Mouse (Mus musculus) megakaryocyte-erythroid progenitor cell, adult 5-6 weeks (primary cell): ENCODE data around the gene Samd3. TPM values are rescaled to one million over a fixed set of nuclear protein-coding genes. Genes with fewer than 3 reads are reported as not detected.

ENCODE experiments used
- ATAC-seq: replicated peaks from 2 replicates; pipeline ENCODE4 v1.8.0; 2016; ENCODE audit warnings: mild to moderate bottlenecking, inconsistent platforms; ENCODE audit not compliant: severe bottlenecking, poor library complexity, low FRiP score, low TSS enrichment
- total RNA-seq, 2 experiments: library from RNA; stranded (forward) in 1 of 2; stranded (reverse) in 1 of 2; fragments of 200-1000, 215-1000 nt in 1 of 2; fragments of >200 nt in 1 of 2; fragmentation: Nextera tagmentation in 1 of 2; gene quantifications; 2 replicates each; pipeline ENCODE4 v1.2.3; 2014 to 2017

Gene Samd3
- total RNA-seq, 2 experiments from 2014 or later = 7.1 TPM; not detected in 1

- ATAC-seq = no peak
Observed at GRCm38 (mm10) chr10:26297200-26297599, 67.7 kb downstream of the Samd3 start.

GRCm38 (mm10) chr10:26297626-26298025 is 68.1 kb downstream of the Samd3 start:
- no peak for ATAC-seq

GRCm38 (mm10) chr10:26302336-26302735 is 72.8 kb downstream of the Samd3 start:
- no peak for ATAC-seq

GRCm38 (mm10) chr10:26303485-26303884 is 74.0 kb downstream of the Samd3 start:
- no peak for ATAC-seq

- no peak for ATAC-seq
Observed at GRCm38 (mm10) chr10:26314327-26314726, 84.8 kb downstream of the Samd3 start.

- ATAC-seq = no peak
Observed at GRCm38 (mm10) chr10:26320679-26321078, 91.2 kb downstream of the Samd3 start.

Other genes with a start within 250 kb of the Samd3 start
- gene Gm9767, start 151.5 kb upstream of the Samd3 start, total RNA-seq (2014; fragmentation: Nextera tagmentation) = not detected in 2 replicates
- not detected in 2 replicates for gene Gm9767, start 151.5 kb upstream of the Samd3 start, total RNA-seq (2017)
- not detected in 2 replicates for gene Tmem200a, start 150.7 kb upstream of the Samd3 start, total RNA-seq (2014; fragmentation: Nextera tagmentation)
- not detected in 2 replicates for gene Tmem200a, start 150.7 kb upstream of the Samd3 start, total RNA-seq (2017)
- 4.2 and 4.3 TPM in 2 replicates for gene L3mbtl3, start 146.3 kb downstream of the Samd3 start, total RNA-seq (2014; fragmentation: Nextera tagmentation)
- gene L3mbtl3, start 146.3 kb downstream of the Samd3 start, total RNA-seq (2017) = 4.2 and 5.9 TPM in 2 replicates